Mouse (Mus musculus): ENCODE measurements at regions not wholly inside any gene's neighbourhood (a gene's known extent, or its start where the extent isn't known, plus 50 kb on each side); places are given as distances from the start of the nearest gene placed in this dataset.

DNA sequence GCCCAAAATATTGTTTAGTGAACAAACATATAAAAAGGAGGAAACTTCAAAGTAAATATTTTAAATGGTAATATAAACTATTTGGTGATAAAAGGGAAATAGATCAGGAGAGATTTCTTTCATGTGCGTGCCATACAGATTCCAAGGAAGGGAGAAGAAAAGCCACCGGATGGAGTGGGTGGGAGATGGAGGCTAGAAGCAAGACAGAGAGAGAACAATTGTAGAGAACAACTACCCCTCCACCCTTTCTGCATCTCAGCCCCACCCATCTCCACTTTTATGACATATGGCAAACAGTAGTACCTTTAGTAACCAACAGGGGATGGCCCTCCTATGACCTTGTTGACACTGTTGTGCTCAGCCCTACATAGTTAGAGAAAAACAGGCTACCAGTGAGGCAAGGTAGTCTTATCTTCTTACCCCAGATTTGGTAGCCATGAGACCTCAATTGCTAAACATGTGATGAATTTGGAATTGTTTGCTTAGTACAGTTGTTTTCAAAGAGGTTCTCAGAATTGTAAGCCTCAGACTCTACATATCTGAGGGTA is 516.9 kb upstream of the A1bg start:
- TF ChIP-seq TCF12 (IDR thresholded peaks at IDR 0.05; ENCODE audit: insufficient read depth, poor library complexity, severe bottlenecking) (no peak), CEBPB (IDR thresholded peaks at IDR 0.05; ENCODE audit: insufficient read depth, poor library complexity, severe bottlenecking) (no peak), SRF (IDR thresholded peaks at IDR 0.05; ENCODE audit: control insufficient read depth, insufficient read length, low read depth) (no peak)
- Histone ChIP-seq H3K27me3 (ENCODE audit: control insufficient read depth, insufficient read depth, insufficient read length) (no peaks in the 10 kb centered on the region), H3K4me3 (no peak overlapping the region), H3K79me2 (ENCODE audit: control insufficient read depth, insufficient read depth) (no peaks in the 10 kb centered on the region), H3K4me2 (ENCODE audit: low read depth) (no peak overlapping the region), H3ac (ENCODE audit: control insufficient read depth, insufficient read length) (no peak overlapping the region), H3K36me3 (ENCODE audit: control insufficient read depth, insufficient read depth) (no peaks in the 10 kb centered on the region)

DNA sequence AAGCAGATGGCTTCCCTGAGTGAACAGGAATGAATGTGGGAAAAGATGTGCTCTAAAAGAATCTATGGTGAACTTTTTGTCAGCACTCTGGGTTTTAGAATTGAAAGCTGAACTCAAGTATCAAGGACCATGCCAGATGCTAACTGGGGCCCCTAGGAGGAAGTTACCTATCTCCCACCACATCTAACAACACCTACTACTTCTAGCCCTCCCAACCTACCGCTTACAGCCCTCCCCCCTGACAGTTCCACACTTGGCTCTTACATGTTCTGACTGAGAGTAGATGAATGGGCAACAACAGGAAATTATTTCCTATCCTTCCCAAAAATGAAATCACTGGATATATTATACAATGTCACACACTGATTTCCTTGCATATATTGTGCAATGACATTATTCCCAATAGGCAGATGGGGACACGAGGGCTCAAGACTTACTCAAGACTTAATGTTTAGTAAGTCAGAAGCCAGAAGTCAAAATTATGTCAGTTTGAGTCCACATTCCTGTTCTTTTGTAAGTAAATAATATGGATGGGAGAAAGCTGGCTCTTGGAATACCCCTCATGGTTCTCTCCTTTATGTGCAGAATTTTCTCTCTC is 506.1 kb upstream of the A1bg start:
- no peaks in the 10 kb centered on the region for H3K27me3 ChIP-seq (ENCODE audit: control insufficient read depth, insufficient read depth, insufficient read length)
- no peak for TF ChIP-seq TCF12 (IDR thresholded peaks at IDR 0.05; ENCODE audit: insufficient read depth, poor library complexity, severe bottlenecking)
- H3K4me2 ChIP-seq (ENCODE audit: low read depth) = no peak overlapping the region
- no peaks in the 10 kb centered on the region for H3K36me3 ChIP-seq (ENCODE audit: control insufficient read depth, insufficient read depth)
- no peak overlapping the region for H3K4me3 ChIP-seq
- H3K79me2 ChIP-seq (ENCODE audit: control insufficient read depth, insufficient read depth) = no peaks in the 10 kb centered on the region
- no peak overlapping the region for H3ac ChIP-seq (ENCODE audit: control insufficient read depth, insufficient read length)

DNA sequence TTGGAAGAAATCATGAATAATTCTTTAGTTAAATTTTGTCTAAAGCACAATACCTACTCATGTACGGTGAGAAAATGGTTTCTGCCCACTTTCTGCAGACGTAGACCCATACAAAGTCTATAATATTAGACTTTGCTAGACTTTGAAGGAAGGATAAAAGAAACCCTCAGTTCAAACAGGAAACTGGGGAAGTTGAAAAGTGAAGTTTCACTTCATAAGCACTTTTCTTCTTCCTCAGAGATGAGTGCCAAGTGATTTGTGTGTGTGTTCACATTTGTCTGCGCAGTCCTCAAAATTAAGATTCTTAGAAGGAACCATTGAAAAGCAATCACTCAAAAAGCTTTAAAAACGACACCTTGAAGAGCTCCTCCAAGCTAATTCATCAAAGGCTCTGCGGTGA is 500.2 kb upstream of the A1bg start:
- H3ac ChIP-seq (ENCODE audit: control insufficient read depth, insufficient read length) = no peak overlapping the region
- no peaks in the 10 kb centered on the region for H3K27me3 ChIP-seq (ENCODE audit: control insufficient read depth, insufficient read depth, insufficient read length)
- no peak for TF ChIP-seq SRF (IDR thresholded peaks at IDR 0.05; ENCODE audit: control insufficient read depth, insufficient read length, low read depth)
- TF ChIP-seq POLR2A (IDR thresholded peaks at IDR 0.05; ENCODE audit: insufficient read length, low read depth) = no peak
- no peak for TF ChIP-seq TCF12 (IDR thresholded peaks at IDR 0.05; ENCODE audit: insufficient read depth, poor library complexity, severe bottlenecking)
- TF ChIP-seq MAX (IDR thresholded peaks at IDR 0.05; ENCODE audit: low read depth) = no peak
- TF ChIP-seq E2F4 (IDR thresholded peaks at IDR 0.05; ENCODE audit: insufficient read depth) = no peak
- TF ChIP-seq TCF3 (IDR thresholded peaks at IDR 0.05; ENCODE audit: insufficient read length, low read depth) = no peak
- no peak overlapping the region for H3K4me2 ChIP-seq (ENCODE audit: low read depth)
- H3K79me2 ChIP-seq (ENCODE audit: control insufficient read depth, insufficient read depth) = no peaks in the 10 kb centered on the region
- H3K36me3 ChIP-seq (ENCODE audit: control insufficient read depth, insufficient read depth) = no peaks in the 10 kb centered on the region
- H3K4me3 ChIP-seq = no peak overlapping the region

DNA sequence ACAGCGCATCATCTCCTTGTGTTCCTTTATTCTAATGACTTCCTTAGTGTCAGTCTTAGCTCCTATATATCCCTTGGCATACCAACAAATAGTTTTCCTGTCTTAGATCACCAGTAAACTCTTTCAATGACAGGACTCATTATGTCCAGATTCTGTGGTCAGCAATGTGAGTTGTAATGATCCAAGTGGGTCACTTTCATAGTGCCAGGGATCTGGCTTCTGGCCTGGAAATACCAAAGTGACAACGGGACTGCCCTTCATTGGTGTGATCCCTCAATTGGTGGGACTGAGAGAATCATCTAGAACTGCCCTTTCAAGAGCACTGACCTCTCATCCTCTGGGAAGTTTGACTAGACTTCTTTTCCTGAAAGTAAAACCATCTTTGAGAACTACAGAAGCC is 494.7 kb upstream of the A1bg start:
- Histone ChIP-seq H3K4me3 (no peak overlapping the region), H3K79me2 (ENCODE audit: control insufficient read depth, insufficient read depth) (no peaks in the 10 kb centered on the region), H3K27me3 (ENCODE audit: control insufficient read depth, insufficient read depth, insufficient read length) (no peaks in the 10 kb centered on the region), H3K36me3 (ENCODE audit: control insufficient read depth, insufficient read depth) (no peaks in the 10 kb centered on the region), H3K4me2 (ENCODE audit: low read depth) (no peak overlapping the region), H3ac (ENCODE audit: control insufficient read depth, insufficient read length) (no peak overlapping the region)
- TF ChIP-seq POLR2A (IDR thresholded peaks at IDR 0.05; ENCODE audit: insufficient read length, low read depth) (no peak), SRF (IDR thresholded peaks at IDR 0.05; ENCODE audit: control insufficient read depth, insufficient read length, low read depth) (no peak), REST (IDR thresholded peaks at IDR 0.05; ENCODE audit: insufficient read depth, insufficient read length) (no peak), POLR2AphosphoS2 (IDR thresholded peaks at IDR 0.05; ENCODE audit: insufficient read length, low read depth) (no peak)

DNA sequence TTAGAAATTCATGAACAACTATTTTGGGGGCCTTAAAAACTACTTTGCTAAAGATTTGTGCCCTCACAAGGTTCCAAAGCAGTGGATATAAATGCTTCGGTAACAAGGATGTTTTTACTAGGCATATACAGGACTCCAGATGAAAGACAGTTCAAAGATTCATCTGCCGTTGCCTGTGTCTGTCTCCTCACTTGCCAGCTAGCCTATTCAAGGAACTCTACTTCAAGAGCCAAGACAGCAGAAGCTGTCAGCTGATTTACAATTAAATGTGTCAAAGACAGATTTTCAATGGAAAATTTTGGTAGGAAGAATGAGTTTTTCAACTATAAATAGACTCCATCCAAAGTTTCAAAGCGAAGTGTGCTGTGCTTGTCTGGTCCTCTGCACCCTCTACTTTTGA is 494.0 kb upstream of the A1bg start:
- Histone ChIP-seq H3K79me2 (ENCODE audit: control insufficient read depth, insufficient read depth) (no peaks in the 10 kb centered on the region), H3K27me3 (ENCODE audit: control insufficient read depth, insufficient read depth, insufficient read length) (no peaks in the 10 kb centered on the region), H3K36me3 (ENCODE audit: control insufficient read depth, insufficient read depth) (no peaks in the 10 kb centered on the region), H3K4me3 (no peak overlapping the region), H3K4me2 (ENCODE audit: low read depth) (no peak overlapping the region), H3ac (ENCODE audit: control insufficient read depth, insufficient read length) (no peak overlapping the region)
- TF ChIP-seq MYOD1 (IDR thresholded peaks at IDR 0.05; ENCODE audit: control insufficient read depth in 1 of 3, insufficient read length in 2 of 3, low read depth in 2 of 3) (no peak), REST (IDR thresholded peaks at IDR 0.05; ENCODE audit: insufficient read depth, insufficient read length) (no peak), USF1 (IDR thresholded peaks at IDR 0.05; ENCODE audit: low read depth) (no peak), MYOG (IDR thresholded peaks at IDR 0.05; ENCODE audit: control insufficient read depth in 1 of 3, insufficient read depth in 1 of 3, insufficient read length in 2 of 3, low read depth in 2 of 3) (no peak), TCF3 (IDR thresholded peaks at IDR 0.05; ENCODE audit: insufficient read length, low read depth) (no peak), CEBPB (IDR thresholded peaks at IDR 0.05; ENCODE audit: insufficient read depth, poor library complexity, severe bottlenecking) (no peak)

DNA sequence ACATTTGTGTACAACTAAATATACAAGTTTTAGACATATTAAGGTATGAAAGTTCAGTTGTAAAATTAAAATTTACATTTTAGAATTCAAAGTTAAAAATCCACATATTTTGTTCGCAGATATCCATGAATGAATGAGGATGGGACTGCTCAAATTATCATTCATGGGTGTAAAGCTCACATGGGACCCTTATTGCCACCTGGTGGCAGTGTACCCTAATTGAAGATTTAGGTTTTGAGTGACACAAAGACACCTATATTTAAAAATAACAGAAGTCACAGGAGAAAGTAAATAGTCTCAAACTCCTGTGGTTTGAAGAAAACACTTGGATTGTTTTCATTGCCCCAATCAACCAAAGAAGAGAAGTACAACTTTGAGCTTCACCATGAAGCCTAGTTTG is 492.8 kb upstream of the A1bg start:
- H3K27me3 ChIP-seq (ENCODE audit: control insufficient read depth, insufficient read depth, insufficient read length) = no peaks in the 10 kb centered on the region
- H3K4me3 ChIP-seq = no peak overlapping the region
- no peak for TF ChIP-seq USF1 (IDR thresholded peaks at IDR 0.05; ENCODE audit: low read depth)
- no peaks in the 10 kb centered on the region for H3K79me2 ChIP-seq (ENCODE audit: control insufficient read depth, insufficient read depth)
- no peaks in the 10 kb centered on the region for H3K36me3 ChIP-seq (ENCODE audit: control insufficient read depth, insufficient read depth)
- no peak overlapping the region for H3ac ChIP-seq (ENCODE audit: control insufficient read depth, insufficient read length)
- H3K4me2 ChIP-seq (ENCODE audit: low read depth) = no peak overlapping the region

Data from myocyte (in vitro differentiated cells).